Mouse (Mus musculus) hindbrain, postnatal 0 days (tissue): ENCODE measurements around the gene Fgfr2. TPM values are rescaled to one million over a fixed set of nuclear protein-coding genes. Genes with fewer than 3 reads are reported as not detected.

Experiments
- ATAC-seq: fragments of 200-750 bp; cut with Nextera tagmentation; 2 replicates; pipeline ENCODE4 v1.8.0; 2017; ENCODE audit warnings: mild to moderate bottlenecking, moderate TSS enrichment, moderate library complexity
- DNase-seq: peaks from one replicate; pipeline ENCODE4 v3.0.0-alpha.2; 2015; ENCODE audit warnings: low spot score
- H3K27ac ChIP-seq: fragments of 300-500 bp; sonication (generic); 2 replicates; pipeline ENCODE4 v1.5.1; 2014; ENCODE audit warnings: mild to moderate bottlenecking
- H3K27me3 ChIP-seq: fragments of 300-500 bp; sonication (generic); 2 replicates; pipeline ENCODE4 v1.6.1; 2014; ENCODE audit warnings: low read length, mixed read lengths; ENCODE audit not compliant: insufficient read depth
- H3K36me3 ChIP-seq: fragments of 300-500 bp; sonication (generic); 2 replicates; pipeline ENCODE4 v1.6.1; 2014; ENCODE audit warnings: low read length, mixed read lengths; ENCODE audit not compliant: insufficient read depth
- H3K4me1 ChIP-seq: fragments of 300-500 bp; sonication (generic); 2 replicates; pipeline ENCODE4 v1.6.1; 2014; ENCODE audit warnings: antibody characterized with exemption, low read length, mixed read lengths; ENCODE audit not compliant: insufficient read depth
- H3K4me2 ChIP-seq: fragments of 300-500 bp; sonication (generic); 2 replicates; pipeline ENCODE4 v1.6.1; 2014; ENCODE audit warnings: low read depth, mild to moderate bottlenecking, low read length, moderate library complexity, mixed read lengths
- H3K4me3 ChIP-seq: fragments of 300-500 bp; sonication (generic); 2 replicates; pipeline ENCODE4 v1.5.1; 2014; ENCODE audit warnings: low read length
- H3K9ac ChIP-seq: fragments of 300-500 bp; sonication (generic); replicated peaks from 2 replicates; pipeline ENCODE4 v1.6.1; 2014; ENCODE audit warnings: mild to moderate bottlenecking, low read length, moderate library complexity, mixed read lengths
- H3K9me3 ChIP-seq: fragments of 300-500 bp; sonication (generic); 2 replicates; pipeline ENCODE4 v1.6.1; 2016; ENCODE audit warnings: low read length, mixed read lengths
- CTCF ChIP-seq: IDR thresholded peaks from 2 replicates; pipeline ENCODE4 v1.5.1; 2016; ENCODE audit warnings: antibody characterized with exemption, control low read depth, low read depth
- WGBS: fragments of 180-500 bp; shearing (Covaris S2); extraction: QIAGEN DNeasy Blood & Tissue Kit; methylation state at CpG from one replicate; pipeline ENCODE4 v1.1.7; 2014; 5-methylcytosine and 5-hydroxymethylcytosine counted together
- polyA plus RNA-seq: library from polyadenylated mRNA; unstranded; fragments of >200 nt; fragmentation: Nextera tagmentation; extraction: Ambion mirVana; gene quantifications from 2 replicates; pipeline ENCODE4 v1.2.1, GENCODE M21; 2015
- total RNA-seq: library from RNA; depleted of rRNA; stranded (reverse); fragments of >200 nt; gene quantifications from 2 replicates; pipeline ENCODE4 v1.2.3, GENCODE M21; 2014

Fgfr2 gene
- total and polyA plus RNA-seq, 2 experiments from 2014 or later: 17.3 to 49.0 TPM

DNA sequence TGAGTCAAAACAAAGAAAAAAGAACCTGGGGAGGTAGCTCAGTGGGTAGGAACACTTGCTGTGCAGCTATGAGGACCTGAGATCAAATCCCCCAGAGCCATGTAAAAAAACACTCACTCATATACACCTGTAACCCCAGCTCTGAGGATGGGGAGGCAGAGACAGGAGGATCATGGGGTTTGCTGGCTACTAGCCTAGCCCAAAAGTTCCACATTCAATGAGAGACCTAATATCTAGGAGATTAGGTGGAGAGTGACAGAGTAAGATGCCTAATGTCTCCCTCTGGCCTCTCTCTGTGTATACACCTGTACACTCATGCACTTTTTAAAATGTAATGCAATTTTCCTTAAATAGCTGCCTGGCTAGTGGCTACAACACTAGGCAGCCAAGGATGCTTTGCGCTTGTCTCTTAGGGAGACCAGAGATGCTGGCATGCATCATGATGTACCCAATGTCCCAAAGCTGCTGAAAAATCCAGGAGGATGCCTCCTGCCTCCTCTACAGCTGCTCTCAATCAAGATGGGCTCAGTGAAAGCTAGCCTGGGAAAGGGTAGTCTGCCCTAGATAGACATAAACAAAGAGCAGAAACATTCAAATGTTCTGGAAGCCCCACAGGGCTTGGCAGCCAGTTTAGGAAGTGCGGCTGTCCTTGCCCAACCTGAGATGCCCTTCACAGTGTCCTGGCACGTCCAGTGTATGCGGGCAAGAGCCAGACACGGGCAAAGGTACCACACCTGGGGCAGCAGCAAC lies 231.4 kb downstream of the Fgfr2 start:
- no peak for ATAC-seq
- no peak overlapping the region for H3K27ac ChIP-seq
- no peak for TF ChIP-seq CTCF
- no peaks in the 10 kb centered on the region for H3K9me3 ChIP-seq
- WGBS: 69% methylated on average over 5 of the region's 5 CpGs
- H3K27me3 ChIP-seq: no peaks in the 10 kb centered on the region
- no peak overlapping the region for H3K9ac ChIP-seq
- no peak overlapping the region for H3K4me2 ChIP-seq
- no peak overlapping the region for H3K4me3 ChIP-seq
- no peaks in the 10 kb centered on the region for H3K36me3 ChIP-seq
- no peak for DNase-seq
- H3K4me1 ChIP-seq: no peaks in the 10 kb centered on the region

DNA sequence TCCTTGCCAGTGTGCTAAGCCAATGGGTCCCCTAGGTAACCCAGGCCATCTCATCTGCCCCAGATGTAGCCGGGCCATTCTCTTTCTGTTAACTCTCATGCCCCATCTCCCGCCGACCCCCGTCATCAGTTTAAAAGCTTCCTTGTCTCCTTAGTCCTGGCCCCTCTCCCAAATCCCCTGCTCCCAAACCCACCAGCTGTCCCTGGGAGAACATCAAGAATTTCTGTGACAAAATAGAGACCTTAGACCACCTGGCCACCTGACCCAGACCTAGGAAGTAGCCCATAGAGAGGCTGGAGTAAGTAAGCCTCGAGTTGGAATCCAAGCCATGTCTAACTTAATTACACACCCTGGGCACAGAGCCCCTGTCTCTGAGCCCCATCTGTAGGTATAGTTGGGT lies 232.9 kb downstream of the Fgfr2 start:
- DNase-seq (no peak), ATAC-seq (no peak)
- Histone ChIP-seq H3K27ac (no peak overlapping the region), H3K4me3 (no peak overlapping the region), H3K9ac (no peak overlapping the region), H3K36me3 (no peaks in the 10 kb centered on the region; the same call in 1 of the 2 replicates), H3K4me2 (no peak overlapping the region), H3K27me3 (no peaks in the 10 kb centered on the region), H3K9me3 (no peaks in the 10 kb centered on the region), H3K4me1 (no peaks in the 10 kb centered on the region)
- WGBS: 91% methylated on average over 5 of the region's 5 CpGs
- TF ChIP-seq CTCF: no peak

DNA sequence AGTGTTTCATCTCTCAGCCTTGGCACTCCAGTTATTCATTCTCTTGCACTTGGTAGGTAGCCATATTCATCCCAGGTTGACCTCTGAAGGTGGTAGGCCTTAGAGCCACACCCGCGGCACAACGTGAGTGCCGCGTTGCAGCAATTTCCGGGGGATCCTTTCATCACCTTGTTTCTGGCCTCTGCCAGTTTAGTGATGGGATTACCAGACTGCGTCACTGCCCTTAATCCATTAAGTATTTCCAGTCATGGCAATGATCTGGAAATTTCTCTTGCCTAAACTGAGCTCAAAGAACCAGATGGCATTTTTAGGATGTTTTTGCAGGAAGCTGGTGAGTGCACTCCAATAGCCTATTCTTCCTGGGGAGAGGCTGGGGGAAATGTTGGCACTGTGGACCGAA lies 233.5 kb downstream of the Fgfr2 start:
- Histone ChIP-seq H3K4me3 (no peak overlapping the region), H3K9me3 (no peaks in the 10 kb centered on the region), H3K27ac (no peak overlapping the region), H3K9ac (no peak overlapping the region), H3K36me3 (no peaks in the 10 kb centered on the region; the same call in 1 of the 2 replicates), H3K27me3 (no peaks in the 10 kb centered on the region), H3K4me1 (no peaks in the 10 kb centered on the region), H3K4me2 (no peak overlapping the region)
- no peak for TF ChIP-seq CTCF
- ATAC-seq (no peak), DNase-seq (no peak)
- WGBS: 91% methylated on average over 8 of the region's 8 CpGs

DNA sequence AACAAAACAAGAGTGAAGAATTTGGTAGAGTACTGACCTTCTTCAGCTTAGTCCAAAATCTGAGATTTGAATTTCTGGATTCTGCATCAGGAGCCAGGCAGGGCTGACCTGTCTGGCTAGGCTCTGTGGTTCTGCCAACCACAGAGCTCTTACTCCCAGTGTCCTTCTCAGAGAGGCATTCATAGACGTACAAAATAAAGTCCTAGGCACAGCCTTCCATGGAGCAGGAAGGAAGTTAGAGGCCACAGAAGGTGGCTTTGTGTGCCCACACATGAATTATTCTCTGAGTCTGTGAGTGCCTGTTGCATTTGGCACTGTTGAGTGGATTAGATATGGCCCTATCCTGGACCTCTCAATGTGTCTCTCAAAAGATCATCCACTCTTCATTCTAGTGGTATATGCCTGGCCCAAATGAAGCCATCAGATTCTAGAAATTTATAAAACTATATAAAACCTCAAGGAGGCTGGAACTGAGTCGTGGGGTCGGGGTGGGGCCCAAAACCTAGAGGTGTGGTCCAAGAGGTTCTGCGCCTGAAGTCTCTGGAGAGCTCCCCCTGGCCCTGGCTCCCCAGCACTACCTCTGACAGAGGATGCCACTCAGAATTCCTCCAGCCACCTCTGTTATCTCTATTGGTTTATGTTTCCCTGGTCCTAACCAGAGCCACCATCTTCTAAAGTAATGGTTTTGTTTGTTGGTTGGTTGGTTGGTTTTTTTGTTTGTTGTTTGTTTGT lies 234.5 kb downstream of the Fgfr2 start:
- Histone ChIP-seq H3K4me1 (no peaks in the 10 kb centered on the region), H3K4me3 (no peak overlapping the region), H3K27ac (no peak overlapping the region), H3K27me3 (no peaks in the 10 kb centered on the region), H3K9me3 (no peaks in the 10 kb centered on the region), H3K9ac (no peak overlapping the region), H3K4me2 (no peak overlapping the region), H3K36me3 (peaks cover 6% of the 10 kb centered on the region; the same call in 1 of the 2 replicates)
- DNase-seq (no peak), ATAC-seq (no peak)
- 62% methylated on average over 4 of the region's 4 CpGs for WGBS
- no peak for TF ChIP-seq CTCF

DNA sequence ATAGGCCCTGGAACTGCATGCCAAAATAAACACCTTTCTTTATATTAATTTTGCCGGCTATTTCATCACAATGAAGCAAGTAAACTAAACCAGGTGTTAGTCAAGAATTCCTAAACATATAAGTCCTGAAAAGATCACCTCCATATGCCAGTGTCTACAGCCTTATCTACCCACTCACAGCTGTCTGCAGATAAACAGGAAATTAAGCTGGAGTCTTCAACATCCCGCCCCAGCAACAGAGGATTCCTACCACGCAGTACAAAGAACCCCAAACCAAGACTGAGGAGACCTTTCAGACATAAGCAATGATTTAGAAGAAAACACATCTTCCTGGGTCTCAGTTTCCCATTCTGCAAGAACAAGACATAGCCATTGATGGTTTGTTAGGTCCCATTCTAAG lies 235.1 kb downstream of the Fgfr2 start:
- Histone ChIP-seq H3K27me3 (no peaks in the 10 kb centered on the region), H3K36me3 (peaks cover 12% of the 10 kb centered on the region), H3K4me2 (no peak overlapping the region), H3K4me1 (no peaks in the 10 kb centered on the region), H3K9me3 (no peaks in the 10 kb centered on the region), H3K9ac (no peak overlapping the region), H3K4me3 (no peak overlapping the region), H3K27ac (no peak overlapping the region)
- WGBS: 83% methylated on average over 3 of the region's 3 CpGs
- ATAC-seq (no peak), DNase-seq (no peak)
- TF ChIP-seq CTCF: no peak

DNA sequence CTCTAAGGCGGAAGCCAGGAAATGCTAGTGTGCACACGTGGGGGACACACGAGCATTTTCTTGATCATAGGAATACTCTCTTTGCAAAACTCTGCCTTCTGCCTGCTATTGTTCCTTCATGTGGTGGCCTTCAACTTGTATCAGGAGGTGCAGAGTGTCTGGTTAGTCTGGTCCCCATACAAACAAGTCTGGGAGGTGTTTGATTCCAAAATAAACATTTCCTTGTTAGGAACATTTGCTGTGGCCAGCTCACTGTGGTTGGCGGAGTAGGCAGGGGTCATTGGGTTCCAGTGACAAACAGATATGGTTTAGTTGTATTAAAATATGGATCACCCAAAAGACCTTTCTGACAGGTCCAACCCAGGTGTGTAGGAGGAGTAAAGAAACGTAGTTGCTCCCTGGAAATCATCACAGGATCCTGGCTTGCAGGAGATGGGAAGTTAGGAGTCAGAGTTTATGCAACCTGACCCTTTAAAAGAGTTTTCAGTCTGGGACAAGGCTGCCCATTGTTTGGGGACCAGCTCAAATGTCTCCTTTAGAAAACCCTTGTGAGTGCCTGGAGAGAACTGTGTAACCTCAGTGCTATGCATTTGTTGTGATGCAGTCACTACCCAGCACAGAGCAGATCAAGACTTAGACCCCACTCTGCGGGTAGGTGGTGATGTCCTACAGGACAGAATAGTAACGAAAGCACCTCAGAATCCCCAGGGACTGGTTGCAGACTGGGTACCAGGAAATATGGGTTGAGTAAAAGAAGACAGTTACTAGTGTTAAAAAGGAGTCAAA lies 235.9 kb downstream of the Fgfr2 start:
- 76% methylated on average over 7 of the region's 7 CpGs for WGBS
- no peak for ATAC-seq
- no peak overlapping the region for H3K4me3 ChIP-seq
- H3K9me3 ChIP-seq: no peaks in the 10 kb centered on the region
- DNase-seq: no peak
- no peak overlapping the region for H3K27ac ChIP-seq
- peaks cover 15% of the 10 kb centered on the region for H3K36me3 ChIP-seq
- no peak for TF ChIP-seq CTCF
- H3K27me3 ChIP-seq: no peaks in the 10 kb centered on the region
- no peak overlapping the region for H3K9ac ChIP-seq
- H3K4me1 ChIP-seq: no peaks in the 10 kb centered on the region
- H3K4me2 ChIP-seq: no peak overlapping the region
